Mouse (Mus musculus) adrenal gland, adult 8-10 months (tissue): ENCODE measurements around the gene Gm3727. TPM values are rescaled to one million over a fixed set of nuclear protein-coding genes. Genes with fewer than 3 reads are reported as not detected.
"Not testable (repeated sequence)": the region's sequence is repeated elsewhere in the genome, so short reads cannot be mapped to it uniquely, and the experiment has no call there.

Experiments used
- DNase-seq: peaks from one replicate; pipeline ENCODE4 v3.0.0; 2022
- total RNA-seq, 4 experiments: library from RNA; stranded (reverse); gene quantifications; 2 replicates each; pipeline ENCODE4 v1.2.4; 2022

Gene Gm3727
- not detected for total RNA-seq

GRCm38 (mm10) chr14:7264614-7265013 is at the start of gene Gm3727:
Gm3727 (minus strand) TSS chr14:7264714.
- DNase-seq = not testable (repeated sequence)

GRCm38 (mm10) chr14:7243498-7243897 is 21.0 kb downstream of the Gm3727 start:
- DNase-seq = not testable (repeated sequence)

Other genes starting within 250 kb of the Gm3727 start
- under 1 TPM in 2 of 4 experiments, not detected in 2; 0.16 to 0.28 TPM for gene Gm10406, start 237.3 kb downstream of the Gm3727 start, total RNA-seq
- gene Gm3685, start 219.7 kb downstream of the Gm3727 start, total RNA-seq = not detected
- 1 to 10 TPM in 1 of 4 experiments, not detected in 3; 2.2 TPM for gene Gm3696, start 164.1 kb downstream of the Gm3727 start, total RNA-seq
- not detected for gene Gm6676, start 139.3 kb downstream of the Gm3727 start, total RNA-seq
- gene Gm3512, start 90.2 kb downstream of the Gm3727 start, total RNA-seq = 1 to 10 TPM in 1 of 4 experiments, under 1 TPM in 3; 0.46 to 1.1 (median 0.68) TPM
- not detected for gene Gm16434, start 70.2 kb downstream of the Gm3727 start, total RNA-seq
- gene Gm3739, start 50.3 kb upstream of the Gm3727 start, total RNA-seq = under 1 TPM in 2 of 4 experiments, not detected in 2; 0.21 to 0.24 TPM
- not detected for gene Gm5797, start 67.7 kb upstream of the Gm3727 start, total RNA-seq
- not detected for gene Gm8374, start 100.4 kb upstream of the Gm3727 start, total RNA-seq
- gene Gm3755, start 186.2 kb upstream of the Gm3727 start, total RNA-seq = not detected
- gene Gm3752, start 219.0 kb upstream of the Gm3727 start, total RNA-seq = under 1 TPM in 1 of 4 experiments, not detected in 3; 0.22 TPM